Mouse (Mus musculus) large intestine, adult 2 months (tissue): ENCODE measurements around the gene Vmn1r167. TPM values are rescaled to one million over a fixed set of nuclear protein-coding genes. Genes with fewer than 3 reads are reported as not detected.
"Not testable (repeated sequence)": the region's sequence is repeated elsewhere in the genome, so short reads cannot be mapped to it uniquely, and the experiment has no call there.

Source experiments
- DNase-seq: peaks from one replicate; pipeline ENCODE4 v3.0.0-alpha.2; 2012; ENCODE audit warnings: low read depth, low spot score
- WGBS: fragments of 180-500 bp; shearing (Covaris S2); methylation state at CpG from one replicate; pipeline ENCODE4 v1.1.7; 2018; 5-methylcytosine and 5-hydroxymethylcytosine counted together
- polyA plus RNA-seq: library from polyadenylated mRNA; depleted of rRNA; stranded (reverse); fragments of >200 nt; gene quantifications from 2 replicates; pipeline ENCODE4 v1.2.3, GENCODE M21; 2012; rRNA removed

The Vmn1r167 gene
- polyA plus RNA-seq: not detected in 2 replicates

- WGBS: 92% methylated on average over 2 of the region's 2 CpGs
- DNase-seq: not testable (repeated sequence)
Observed at GRCm38 (mm10) chr7:23507106-23507505, at the start of gene Vmn1r167. Vmn1r167 (minus strand) TSS chr7:23507206.

DNA sequence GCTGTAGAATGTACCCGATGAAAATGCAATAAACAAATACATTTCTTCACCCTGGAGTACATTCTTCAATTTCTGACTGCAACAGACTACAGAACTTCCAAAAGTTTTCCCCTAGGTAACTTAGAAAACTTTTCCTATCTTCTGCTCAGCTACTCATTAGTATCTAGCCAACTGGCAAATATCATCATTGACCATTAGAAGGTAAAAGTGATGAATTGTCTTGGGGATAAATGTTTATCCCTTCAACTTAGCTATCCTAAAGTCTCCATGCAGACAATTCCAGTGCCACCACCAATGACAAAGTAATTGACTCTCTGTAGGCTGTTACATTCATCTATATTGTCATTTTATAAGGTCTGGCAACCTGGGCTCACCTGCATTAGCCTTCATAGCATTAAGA is 32.4 kb upstream of the Vmn1r167 start, which contains the start of gene Vmn1r168:
Gene Vmn1r168, plus strand, starts transcription at position 301 of the 400 bp plus-strand sequence.
- no CpG with 5 or more reads among the region's 1 CpGs for WGBS
- not testable (repeated sequence) for DNase-seq

DNA sequence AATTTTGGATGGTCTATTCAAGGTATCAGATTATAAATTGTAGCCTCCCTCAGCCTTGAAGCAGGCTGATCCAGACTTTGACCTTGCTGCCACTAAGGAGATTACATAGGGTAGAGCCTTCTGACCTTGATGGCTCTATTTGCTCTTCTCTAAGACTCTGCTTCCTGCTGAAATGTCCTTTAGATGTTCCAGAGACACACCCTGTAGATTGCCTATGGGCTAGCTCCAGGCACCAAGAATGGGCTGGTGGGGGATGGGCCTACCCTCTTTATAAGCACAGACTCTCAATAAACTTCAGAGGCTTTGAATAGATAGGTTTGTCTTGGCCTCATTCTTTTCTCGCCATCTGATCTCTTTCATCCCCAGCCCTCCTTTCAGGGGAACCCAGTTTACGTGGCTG is 34.1 kb downstream of the Vmn1r167 start:
- 70% methylated on average over 2 of the region's 2 CpGs for WGBS
- not testable (repeated sequence) for DNase-seq

- WGBS: 65% methylated on average over 3 of the region's 3 CpGs
- not testable (repeated sequence) for DNase-seq
Observed at GRCm38 (mm10) chr7:23470832-23471231, 36.2 kb downstream of the Vmn1r167 start.

DNA sequence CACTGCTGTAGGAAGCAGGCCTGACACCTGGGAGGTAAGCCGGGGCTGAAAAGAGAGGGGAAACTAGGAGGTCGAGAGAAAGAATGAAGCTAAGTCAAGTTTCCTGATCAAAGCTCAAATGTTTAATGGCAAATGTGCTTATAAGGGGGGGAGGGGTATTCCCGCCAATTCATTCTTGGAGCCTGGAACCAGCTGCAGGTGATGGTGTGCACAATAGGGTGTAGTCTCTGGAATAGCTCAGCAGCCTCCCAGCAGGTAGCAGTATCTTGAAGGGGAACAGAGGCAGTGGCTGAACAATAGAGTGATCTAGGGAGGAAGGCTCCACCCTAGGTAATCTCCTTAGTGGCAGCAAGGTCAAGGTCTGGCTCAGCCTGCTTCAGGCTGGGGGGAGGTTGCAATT is 36.8 kb downstream of the Vmn1r167 start:
- DNase-seq: not testable (repeated sequence)
- 80% methylated on average over 3 of the region's 3 CpGs for WGBS

Other genes with a start within 250 kb of the Vmn1r167 start
- gene Gm6902, start 228.3 kb downstream of the Vmn1r167 start, polyA plus RNA-seq: not detected in 2 replicates
- gene Nlrp4e, start 206.0 kb downstream of the Vmn1r167 start, polyA plus RNA-seq: not detected in 2 replicates
- not detected in 2 replicates for gene Nlrp5, start 121.3 kb downstream of the Vmn1r167 start, polyA plus RNA-seq
- not detected in 2 replicates for gene Vmn1r168, start 32.5 kb upstream of the Vmn1r167 start, polyA plus RNA-seq
- gene Vmn1r169, start 68.3 kb upstream of the Vmn1r167 start, polyA plus RNA-seq: not detected in 2 replicates
- not detected in 2 replicates for gene Vmn1r170, start 99.0 kb upstream of the Vmn1r167 start, polyA plus RNA-seq
- gene Vmn1r171, start 123.5 kb upstream of the Vmn1r167 start, polyA plus RNA-seq: not detected in 2 replicates
- not detected in 2 replicates for gene Vmn1r172, start 151.1 kb upstream of the Vmn1r167 start, polyA plus RNA-seq
- gene Vmn1r173, start 193.5 kb upstream of the Vmn1r167 start, polyA plus RNA-seq: not detected in 2 replicates
- not detected in 2 replicates for gene Vmn1r174, start 245.1 kb upstream of the Vmn1r167 start, polyA plus RNA-seq